Mouse (Mus musculus) heart, adult 18-20 months (tissue): ENCODE results near the gene Agtrap. TPM values are rescaled to one million over a fixed set of nuclear protein-coding genes. Genes with fewer than 3 reads are reported as not detected.
A peak's percentile ranks its signal among the peaks of the same experiment; 100 is the strongest.
"Not testable (repeated sequence)": the region's sequence is repeated elsewhere in the genome, so short reads cannot be mapped to it uniquely, and the experiment has no call there.

Experiments
- DNase-seq, 2 experiments: peaks; one replicate each; pipeline ENCODE4 v3.0.0; 2021 to 2022; ENCODE audit warnings: mixed read lengths in 1 of 2
- long read RNA-seq, 2 experiments: library from polyadenylated mRNA; stranded (forward); transcript quantifications; one replicate each; pipeline ENCODE4 v2.0.0; 2021
- total RNA-seq, 2 experiments: library from RNA; stranded (reverse); gene quantifications; 2 replicates each; pipeline ENCODE4 v1.2.3; 2021

The Agtrap gene
- total RNA-seq, result 10 to 100 TPM; 47.8 to 50.4 TPM
- long read RNA-seq, experiment 1, transcript Agtrap-201 (5 exons, 3,996 nt), result major isoform, 11 of 29 reads
- long read RNA-seq, experiment 1, partial matches to known transcripts, result 0 of 29 reads
- long read RNA-seq, experiment 1, other reads (novel, unspliced or antisense), result 18 of 29 reads
- long read RNA-seq, experiment 2, partial matches to known transcripts, result 1 of 14 reads
- long read RNA-seq, experiment 2, other reads (novel, unspliced or antisense), result 10 of 14 reads

DNA sequence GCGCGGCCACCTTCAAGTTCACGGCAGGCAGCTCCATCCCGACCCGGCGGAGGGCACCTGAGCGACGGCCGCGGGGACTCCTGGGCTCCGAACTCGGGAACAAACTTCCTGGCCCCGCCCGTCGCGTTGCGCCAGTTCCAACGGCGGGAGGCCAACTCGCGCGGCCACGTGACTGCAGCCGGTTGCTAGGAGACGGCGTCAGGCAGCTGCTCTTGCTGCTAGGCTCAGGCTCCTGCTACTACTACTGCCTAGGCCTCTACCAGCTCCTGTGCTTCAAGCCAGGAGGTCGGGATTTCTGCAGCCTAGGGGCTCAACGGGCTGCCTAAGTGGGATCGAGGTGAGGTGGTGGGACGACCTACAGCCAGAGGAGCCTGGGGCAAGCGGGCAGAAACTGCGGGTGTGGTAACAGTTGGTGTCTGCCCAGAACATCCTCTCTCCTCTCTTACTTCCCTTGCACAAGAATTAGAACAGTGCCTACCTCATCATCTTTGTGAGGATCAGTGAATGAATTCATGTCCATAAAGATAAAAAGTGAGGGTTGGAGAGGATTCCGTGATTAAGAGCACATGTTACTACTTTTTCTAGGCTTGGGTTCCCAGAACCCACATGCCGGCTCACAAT is at the start of gene Agtrap:
Agtrap (minus strand) TSS at position 125 of the 621 bp plus-strand sequence.
- peak; percentile 98 for DNase-seq

DNA sequence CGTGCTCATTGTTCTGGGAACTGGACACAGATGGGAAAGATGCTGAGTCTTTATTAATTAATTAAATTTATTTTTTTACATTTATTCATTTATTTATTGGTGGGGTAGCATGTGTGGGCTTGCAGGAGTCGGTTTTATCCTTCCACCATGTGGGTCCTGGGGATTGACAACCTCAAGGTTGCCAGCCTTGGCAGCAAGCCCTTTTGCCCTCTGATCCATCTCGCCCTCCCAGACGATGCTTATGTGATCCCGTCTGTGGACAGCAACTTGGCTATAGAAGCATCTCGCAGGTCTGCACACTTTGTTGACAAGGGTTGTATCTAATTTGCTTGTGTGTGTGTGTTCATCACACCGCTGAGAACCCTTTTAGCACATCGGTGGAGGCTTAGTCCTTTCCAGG is 49.7 kb upstream of the Agtrap start:
- no peak for DNase-seq

DNA sequence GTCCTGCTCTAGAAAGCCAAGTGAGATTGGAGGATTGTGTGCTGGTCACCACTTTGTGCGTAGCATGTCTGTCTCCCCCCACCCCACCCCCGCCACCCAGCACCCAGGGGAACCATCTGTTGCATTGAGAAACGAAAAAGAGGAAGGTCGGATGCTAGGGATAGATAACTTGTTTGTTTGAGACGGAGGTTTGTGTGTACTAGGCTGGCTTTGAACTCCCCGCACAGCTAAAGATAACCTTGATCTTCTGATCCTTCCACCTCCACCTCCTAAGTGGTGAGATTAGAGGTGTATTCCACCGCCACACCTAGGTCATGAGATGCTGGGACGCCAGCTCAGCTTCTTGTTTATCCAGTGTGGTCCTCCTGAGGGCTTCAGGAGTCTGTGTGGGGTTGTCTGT is 47.2 kb upstream of the Agtrap start:
- DNase-seq, result no peak

DNA sequence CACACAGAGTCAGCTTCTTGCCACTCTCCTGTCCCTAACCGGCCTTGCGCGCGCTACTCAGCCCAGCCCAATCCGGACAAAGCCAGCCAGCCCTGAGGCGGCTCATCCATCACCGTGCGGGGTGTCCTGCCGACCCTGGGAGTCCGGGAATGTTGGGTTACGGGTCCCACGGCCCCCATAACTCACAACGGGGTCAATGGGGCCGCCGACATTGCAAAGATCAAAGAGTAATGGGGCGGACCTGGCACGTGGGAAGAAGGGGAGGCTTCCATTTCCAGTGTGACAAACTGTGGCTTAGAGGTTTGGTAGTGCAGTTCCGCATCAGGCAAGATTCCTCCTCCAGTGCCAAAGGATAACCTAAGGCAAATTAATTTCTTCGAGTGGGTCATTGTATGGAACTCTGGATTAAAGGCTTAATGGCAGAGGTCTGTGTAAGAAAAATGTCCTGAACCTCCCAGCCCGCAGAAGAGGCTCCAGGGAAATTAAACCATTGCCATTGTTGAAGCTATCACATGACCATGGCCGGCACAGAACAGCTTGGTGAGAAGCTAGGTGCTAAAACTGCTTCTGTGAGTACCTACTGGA is 43.8 kb upstream of the Agtrap start:
- no peak for DNase-seq

DNA sequence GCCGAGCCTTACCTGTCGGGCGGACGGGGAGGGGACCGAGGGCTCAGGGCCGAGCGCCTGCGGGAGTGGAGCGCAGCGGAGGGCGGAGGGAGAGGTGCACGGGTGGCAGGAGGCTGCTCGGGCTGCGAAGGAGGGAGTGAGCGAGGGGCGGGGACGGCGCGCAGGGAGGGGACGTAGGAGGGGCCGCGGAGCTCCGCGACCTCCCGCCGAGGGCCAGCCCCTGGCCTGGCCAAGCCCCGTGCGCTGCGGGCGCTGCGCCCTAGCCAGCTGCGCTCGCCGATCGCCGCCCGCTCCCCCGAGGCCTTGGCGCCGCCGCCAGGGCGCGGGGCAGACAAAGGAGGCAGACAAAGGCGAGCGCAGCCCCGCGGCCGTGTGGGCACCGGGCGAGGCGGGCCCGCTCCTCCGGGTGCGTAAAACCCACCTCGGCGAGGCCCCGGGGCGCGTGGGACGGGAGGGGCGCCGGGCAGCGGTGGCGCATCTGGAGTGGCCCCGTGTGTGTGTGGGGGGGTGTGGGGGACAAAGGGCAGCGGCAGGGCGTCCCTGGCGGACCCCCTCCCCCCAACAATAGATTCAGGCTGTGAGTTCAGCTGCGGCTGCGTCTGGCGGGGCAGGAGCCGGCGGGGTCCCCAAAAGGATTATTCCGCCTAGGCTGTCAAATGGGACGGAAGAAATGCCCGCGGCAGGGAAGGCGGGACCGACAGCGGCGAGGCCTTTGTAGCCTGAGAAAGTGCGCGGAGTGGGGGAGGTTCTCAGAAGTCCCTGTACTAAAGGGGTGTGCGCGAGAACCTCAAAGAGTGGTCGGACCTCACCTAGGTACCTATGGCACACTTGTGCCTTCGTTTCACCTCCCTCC is 43.0 kb upstream of the Agtrap start, which contains the start of gene Draxin:
Draxin (minus strand) TSS at position 138 of the 853 bp plus-strand sequence.
- DNase-seq, result no peak

DNA sequence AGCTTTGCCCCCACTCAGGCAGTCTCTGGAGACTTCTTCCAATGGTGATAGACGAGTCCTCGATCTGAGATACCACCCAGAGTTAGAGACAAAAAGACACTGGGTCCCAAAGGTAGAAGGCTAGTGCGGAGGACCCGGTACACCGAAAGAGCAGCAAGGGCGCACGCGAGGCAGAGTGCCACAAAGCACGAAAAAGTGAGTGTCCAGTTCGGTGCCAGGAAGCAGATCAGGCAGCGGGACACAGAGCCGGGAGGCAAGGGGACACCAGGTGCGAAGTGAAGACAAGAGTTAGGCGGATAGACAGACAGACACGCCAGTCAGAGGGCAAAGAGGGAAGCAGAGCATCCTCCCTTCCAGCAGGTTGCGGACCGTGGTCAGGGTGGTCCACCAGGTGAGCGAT is 42.3 kb upstream of the Agtrap start, which contains the start of gene Mad2l2:
Mad2l2 (plus strand) TSS at position 252 of the 400 bp plus-strand sequence.
- DNase-seq, result no peak

DNA sequence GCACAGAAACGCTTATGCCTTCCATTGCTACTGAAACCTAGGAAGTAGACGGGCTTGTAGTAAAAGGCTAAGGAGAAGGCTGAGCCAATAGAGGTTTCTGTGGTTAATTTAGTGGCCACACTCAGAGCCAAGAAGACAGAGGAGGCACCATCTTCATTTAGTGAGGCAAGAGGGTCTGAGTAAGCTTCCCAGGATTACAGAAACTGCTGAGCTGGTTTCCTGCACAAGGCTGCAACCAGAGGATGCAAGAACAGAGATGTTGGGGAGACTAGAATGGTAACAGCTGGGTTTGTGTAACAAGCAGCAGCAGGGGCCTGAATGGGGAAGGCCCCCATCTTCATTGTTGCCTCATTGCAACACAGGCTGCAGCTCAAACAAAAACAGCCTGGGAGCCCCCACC is 40.8 kb upstream of the Agtrap start:
- DNase-seq, result no peak

DNA sequence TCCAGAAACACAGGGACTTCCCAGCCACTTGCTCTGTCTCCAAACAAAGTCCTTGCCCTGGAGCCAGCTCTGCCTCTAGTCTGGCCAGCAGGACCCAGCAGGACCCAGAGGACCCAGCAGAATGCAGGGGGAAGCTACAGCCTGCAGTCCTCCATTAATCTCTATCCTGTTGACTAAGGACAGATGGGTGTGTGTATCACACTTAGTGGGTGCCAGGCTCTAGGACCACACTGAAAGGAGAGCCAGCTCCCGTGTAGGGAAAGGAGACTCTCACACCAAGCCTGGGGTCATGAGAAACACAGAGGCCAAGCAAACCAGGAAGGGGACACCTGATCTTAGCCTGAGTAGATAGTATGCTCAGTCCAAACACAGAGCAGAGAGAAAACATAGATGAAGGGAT is 40.4 kb upstream of the Agtrap start:
- no peak for DNase-seq

DNA sequence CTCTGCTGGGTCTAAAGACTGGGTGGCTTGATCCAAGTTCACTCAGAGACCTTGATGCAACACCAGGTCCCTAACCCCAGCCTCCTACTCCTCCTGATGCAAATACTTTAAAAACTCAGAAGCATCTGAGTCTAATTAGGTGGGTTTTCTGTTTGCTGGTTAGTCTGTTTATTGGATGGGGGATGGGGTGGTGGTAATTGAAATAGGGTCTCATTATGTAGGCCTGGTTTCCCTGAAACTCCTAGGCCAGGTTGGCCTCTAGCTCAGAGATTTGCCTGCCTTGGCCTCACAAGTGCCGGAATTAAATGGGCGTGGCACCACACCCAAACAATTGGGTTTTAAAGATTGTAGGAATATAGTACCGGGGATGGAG is 34.8 kb upstream of the Agtrap start:
- no peak for DNase-seq

DNA sequence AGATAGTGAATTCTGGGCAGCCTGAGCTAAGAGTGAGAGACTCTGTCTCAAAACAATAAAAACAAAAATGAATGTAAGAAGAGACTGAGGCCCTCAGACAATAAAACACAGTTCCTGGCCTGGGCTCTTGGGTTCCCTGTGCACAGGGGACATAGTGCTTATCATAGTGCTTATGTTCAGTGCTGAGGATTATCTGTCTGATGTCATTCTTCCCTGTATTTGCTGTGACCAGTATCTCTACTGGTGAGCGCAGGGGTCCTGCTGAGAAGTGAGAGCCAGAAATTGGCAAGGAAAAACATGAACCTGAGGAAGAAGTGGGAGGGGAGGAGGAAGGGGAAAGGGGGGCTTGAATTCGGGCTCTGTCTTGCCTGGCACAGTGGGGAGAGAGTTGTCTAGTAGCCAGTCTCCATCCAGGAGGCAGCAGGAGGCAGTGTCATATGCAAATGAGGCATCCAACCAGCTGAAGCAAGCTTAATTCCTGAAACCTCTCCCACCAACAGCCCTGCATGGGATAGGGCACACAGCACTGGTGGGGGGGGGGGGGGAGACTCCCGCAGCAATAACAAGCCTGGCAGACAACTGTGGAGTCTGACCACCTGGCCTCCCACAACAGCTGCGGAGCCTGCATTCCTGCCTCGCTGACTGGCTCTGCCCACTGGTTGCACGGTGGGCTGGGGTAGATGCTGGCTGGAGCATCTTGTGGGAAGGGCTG is 34.3 kb upstream of the Agtrap start:
- DNase-seq, result no peak

DNA sequence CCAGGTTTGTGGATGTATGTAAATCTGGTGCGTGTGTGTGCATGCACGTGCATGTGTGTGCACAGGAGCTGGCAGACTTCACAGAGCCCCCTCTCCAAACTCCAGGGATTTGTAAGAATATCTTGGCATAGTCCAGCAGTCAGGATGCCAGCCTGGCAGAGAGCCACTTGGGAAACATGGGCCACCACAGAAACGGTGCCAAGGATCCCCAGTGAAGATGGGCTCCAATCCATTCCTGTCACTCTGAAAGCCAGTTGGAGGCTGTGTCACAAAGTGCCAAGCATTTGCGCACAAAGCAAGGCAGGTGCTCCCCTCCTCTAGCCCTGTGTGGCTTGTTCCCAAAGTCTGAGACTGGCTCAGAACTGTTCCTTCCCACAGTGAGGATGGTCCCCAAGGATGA is 33.5 kb upstream of the Agtrap start:
- no peak for DNase-seq

DNA sequence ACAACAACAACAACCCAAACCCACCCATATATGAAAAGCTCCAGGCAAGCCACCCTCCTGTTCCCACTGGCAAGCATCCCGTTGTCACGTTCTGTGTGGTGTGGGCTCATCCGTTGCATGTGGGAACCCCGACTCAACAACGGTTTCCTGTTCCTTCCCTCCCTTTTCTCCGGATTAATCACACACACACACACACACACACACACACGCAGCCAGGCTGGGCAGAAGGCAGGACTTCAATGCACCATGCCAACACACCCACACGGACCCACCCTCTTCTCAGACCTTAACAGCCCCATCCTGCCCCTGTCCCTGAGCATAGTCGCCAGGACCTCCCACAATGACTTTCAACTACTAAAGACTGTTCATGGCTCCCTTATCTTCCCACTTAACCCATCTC is 32.7 kb upstream of the Agtrap start:
- no peak for DNase-seq

DNA sequence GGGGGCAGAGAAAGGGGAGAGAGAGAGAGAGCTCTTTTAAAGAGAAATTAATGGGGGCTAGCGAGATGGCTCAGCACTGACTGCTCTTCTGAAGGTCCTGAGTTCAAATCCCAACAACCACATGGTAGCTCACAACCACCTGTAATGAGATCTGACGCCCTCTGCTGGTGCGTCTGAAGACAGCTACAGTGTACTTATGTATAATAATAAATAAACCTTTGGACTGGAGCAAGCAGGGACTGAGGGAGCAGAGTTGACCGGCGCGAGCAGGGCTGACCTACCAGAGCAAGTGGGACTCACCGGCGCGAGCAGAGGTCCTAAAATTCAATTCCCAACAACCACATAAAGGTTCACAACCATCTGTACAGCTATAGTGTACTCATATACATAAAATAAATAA is 31.7 kb upstream of the Agtrap start:
- not testable (repeated sequence) for DNase-seq

DNA sequence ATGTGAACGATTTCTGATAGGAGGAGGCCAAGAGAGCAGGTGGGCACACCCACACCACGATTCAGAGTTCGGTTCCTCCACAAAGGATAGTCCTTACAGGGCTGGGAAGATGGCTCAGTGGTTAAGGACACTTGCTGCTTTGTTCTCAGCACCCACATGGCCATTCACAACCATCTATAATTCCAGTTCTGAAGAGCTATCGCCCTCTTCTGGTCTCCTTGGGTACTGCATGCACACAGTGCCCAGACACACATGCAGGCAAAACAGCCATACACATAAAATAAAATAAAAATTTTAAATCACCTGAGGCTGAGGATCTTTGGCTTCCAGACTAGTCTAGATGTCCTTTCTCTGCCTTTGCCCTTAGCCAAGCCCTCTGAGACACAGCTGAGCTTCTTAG is 29.6 kb upstream of the Agtrap start:
- DNase-seq, result no peak

DNA sequence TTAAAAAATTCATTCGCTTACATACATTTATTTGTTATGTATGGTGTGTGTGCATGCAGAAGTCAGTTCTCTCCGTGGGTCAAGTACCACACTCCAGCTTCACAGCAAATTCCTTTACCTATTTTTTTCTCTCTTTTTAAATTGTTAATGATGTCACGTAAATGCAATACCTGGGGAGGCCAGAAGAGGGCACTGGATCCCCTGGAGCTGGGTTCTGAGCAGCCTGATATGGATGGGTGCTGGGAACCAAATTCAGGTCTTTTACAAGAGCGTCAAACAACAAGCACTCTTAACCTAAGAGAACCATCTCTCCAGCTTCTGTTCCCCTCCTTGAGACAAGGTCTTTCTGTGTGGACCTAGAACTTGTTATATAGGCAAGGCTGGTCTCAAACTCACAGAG is 28.8 kb upstream of the Agtrap start:
- no peak for DNase-seq

DNA sequence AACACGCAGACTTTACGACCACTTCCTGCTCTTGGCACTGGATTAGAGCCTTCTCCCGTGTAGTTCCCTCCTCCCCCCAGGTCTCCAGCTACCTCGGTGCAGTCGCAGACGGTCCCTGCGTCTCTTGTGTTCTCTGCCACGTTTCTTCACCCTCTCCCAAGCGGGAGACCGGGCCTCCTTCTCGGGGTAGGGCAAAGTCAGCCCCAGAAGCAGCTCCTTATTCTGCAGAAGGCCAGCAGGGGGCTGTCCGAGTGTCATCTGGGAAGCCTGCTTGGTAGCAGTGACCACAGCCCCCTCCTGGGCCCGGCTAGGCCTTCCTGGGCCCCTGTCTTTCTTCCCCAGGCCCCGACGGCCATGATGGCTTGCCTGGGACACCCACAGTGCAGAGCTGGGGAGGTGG is 27.6 kb upstream of the Agtrap start:
- DNase-seq, result peak in 1 of 2 experiments; percentile 40

DNA sequence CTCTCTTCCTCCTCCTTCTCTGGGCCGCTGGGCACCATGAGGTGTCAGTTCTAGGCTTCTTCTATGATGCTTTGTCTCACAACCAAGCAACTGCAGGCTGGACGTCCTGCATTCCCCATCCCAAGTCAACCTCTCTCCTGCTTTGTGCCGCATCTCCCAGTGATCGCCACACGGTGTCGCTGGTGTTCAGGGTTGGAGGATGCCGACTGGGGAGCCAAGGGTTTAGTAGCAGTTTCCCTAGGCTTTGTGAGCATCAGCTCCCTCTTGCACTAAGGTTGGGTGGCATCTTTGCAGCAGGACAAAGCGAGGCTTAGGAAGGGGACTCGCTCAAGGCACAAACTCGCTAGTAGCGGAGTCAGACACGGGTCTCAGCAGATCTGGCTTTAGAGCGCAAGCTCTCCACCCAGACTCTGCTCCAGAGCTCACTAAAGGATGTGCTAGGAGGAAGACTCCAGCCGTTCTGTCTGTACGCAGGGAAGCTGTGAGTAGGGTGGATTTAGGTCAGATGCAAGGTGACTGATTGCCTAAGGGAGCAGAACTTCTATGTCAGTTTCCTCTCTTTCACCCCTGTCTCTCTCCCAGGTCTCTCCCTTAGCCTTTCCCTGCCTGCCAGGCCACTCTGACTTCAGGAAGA is 27.0 kb upstream of the Agtrap start:
- DNase-seq, result peak; percentile 81 to 95

DNA sequence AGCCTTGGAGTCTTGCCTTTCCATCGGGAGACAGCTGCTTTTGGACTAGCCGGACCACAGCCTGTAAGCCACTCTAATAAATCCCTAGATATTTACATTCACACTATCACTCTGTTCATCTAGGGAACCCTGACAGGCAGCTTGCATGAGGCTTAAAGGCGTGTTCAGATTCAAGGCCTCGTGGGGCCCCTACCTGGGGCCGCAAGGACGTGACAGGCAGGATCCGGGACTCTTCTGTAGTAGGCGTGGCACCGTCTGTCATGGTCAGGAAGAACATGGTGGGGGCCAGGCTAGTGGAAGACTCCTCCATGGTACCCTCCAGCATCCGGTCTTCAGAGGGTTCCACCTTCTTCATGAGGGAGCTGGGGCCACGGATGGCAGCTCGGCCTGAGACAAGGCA is 24.7 kb upstream of the Agtrap start:
- no peak for DNase-seq

DNA sequence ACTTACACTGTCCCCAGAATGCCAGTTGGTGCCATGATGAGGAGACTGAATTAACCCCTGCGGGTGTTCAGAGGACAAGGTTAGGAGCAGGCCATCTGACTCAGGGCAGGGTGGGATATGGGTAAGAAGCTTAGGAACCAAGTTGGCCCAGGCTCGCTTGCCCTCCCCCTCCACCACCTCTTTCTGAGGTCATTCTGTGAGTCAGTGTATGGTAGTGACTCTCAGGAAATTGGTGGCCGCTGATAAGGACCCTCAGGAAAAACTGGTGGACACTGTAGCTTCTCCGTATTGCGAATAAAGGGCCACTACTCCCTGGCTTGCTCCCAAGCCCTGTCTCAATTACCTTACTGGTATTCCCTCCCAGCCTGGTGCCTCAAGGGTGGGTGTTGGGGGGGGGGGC is 21.4 kb upstream of the Agtrap start:
- DNase-seq, result no peak

DNA sequence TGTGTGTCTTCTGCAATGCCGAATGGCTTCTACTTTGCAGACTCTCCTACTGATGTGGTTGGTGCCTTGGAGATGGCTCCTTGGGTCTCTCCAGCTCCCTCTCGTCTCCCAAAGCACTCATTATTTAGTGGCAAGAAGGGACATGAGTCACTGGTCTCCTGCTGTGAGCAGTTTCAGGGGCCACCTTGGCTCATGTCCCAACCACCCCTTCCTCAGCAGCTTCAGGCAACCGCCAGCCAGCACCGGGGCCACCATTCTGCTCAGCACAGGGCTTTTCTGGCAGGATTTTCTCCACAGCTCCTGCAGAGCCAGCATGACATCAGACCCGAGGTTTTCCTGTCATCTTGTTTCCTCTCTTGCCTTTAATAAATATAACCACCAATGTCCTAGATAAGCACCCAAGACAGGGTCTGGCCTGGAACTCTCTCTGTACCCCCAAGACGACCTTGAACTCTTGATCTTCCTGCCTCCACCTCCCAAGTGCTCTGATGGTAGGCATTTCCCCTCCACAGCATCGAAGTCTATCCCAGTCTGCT is 20.8 kb upstream of the Agtrap start:
- no peak for DNase-seq

DNA sequence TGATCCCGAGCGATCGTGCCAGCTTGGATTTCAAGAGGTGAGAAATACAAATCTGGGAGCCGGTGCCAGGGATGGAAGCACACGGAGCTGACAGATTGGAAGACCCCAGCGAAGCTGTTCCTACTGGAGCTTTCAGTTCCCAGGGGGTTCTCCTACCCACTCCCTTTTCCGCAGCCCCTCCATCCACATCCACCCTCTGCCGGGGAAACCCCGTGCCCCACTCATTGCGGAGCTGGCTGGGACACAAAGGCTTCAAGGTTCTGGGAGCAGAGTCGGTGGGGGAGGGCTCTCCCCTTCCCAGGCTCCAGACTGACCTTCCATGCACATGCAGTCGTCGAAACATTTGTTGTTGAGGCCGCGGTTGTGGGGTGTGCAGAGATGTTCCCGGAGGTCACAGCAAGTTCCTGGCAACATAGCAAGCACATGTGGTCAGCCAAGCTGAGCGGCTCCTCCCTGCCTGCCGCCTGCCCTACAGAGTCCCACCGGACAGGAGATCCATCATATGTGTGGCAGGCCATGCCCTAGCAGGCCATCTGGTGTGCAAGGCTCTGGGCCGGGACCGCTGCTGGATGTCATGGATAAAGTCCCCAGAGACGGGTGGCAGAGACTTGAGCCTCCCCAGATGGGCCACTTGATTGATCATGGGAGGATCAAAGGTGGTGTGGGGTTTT is 19.9 kb upstream of the Agtrap start:
- peak; percentile 15 to 30 for DNase-seq
